Mouse (Mus musculus): ENCODE data around the gene Spsb1.

DNA sequence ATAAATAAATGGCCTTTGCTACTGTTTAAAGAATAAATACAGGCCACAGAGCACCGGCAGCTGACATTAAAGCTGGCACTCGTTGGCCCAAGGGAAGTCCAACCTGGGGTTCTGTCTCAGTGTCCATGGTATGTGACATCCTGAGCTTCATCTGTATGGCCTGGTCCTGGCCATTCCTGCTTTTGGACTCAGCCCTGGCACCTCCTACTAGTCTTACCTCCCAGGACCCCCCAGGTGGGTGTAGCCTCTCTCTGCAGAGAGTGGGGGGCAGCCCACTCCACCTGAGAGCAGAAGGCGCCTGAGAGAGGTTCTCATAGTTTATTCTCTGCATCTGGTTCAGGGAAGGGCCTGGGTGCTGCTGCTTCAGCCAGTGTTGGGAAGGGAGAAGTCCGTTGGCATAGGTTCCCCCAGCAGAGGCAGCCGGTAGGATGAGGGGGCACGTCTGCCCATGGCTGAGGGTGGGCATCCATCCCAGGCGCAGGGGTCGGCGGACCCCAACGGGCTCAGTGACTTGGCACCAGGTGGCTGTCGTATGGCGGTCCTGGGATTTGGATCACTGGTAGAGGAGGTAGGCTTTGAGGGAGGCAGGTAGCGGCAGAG is 57.1 kb downstream of the Spsb1 start:
- TF ChIP-seq CTCF (IDR thresholded peaks at IDR 0.05; ENCODE audit: low read depth, low read length), result no peak
- TF ChIP-seq POLR2A (IDR thresholded peaks at IDR 0.05; ENCODE audit: extremely low read depth, insufficient read depth, low read length), result no peak

All from liver, adult 2 months (tissue).